Mouse (Mus musculus): ENCODE measurements at regions not wholly inside any gene's neighbourhood (a gene's known extent, or its start where the extent isn't known, plus 50 kb on each side); places are given as distances from the start of the nearest gene placed in this dataset.

DNA sequence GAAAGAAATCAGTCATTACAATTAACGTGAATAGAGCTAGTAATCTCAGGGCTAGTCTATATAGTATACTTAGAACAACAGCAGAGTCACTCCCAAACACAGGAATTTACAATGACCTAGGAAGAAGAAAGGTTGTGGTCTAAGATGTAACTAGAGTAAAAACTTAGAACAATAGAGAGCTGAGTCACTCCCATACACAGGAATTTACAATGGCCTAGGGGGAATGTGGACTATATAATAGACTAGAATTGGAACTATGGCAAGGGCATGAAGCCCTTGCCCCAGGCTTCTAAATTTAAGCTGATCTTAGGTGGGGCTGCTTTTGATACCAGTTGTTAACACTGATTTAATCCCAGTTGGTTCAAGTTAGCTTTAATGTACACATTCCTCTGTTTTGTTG lies 1956.9 kb upstream of the Cdh20 start:
- H3K4me2 ChIP-seq (ENCODE audit: low read length), result no peak overlapping the region
- no peaks in the 10 kb centered on the region for H3K4me1 ChIP-seq (ENCODE audit: control insufficient read depth, insufficient read depth, low read length)
- H3K36me3 ChIP-seq (ENCODE audit: control insufficient read depth, insufficient read depth, low read length), result no peaks in the 10 kb centered on the region
- 73% methylated on average over 1 of the region's 1 CpGs for WGBS
- no peak overlapping the region for H3K27ac ChIP-seq (replicated peaks; ENCODE audit: low read depth, low read length)
- DNase-seq (no peak), ATAC-seq (ENCODE audit: low FRiP score, low TSS enrichment) (no peak)
- no peak overlapping the region for H3K4me3 ChIP-seq (replicated peaks; ENCODE audit: low read depth, low read length)
- no peaks in the 10 kb centered on the region for H3K27me3 ChIP-seq (ENCODE audit: control insufficient read depth, insufficient read depth, low read length)
- no peak overlapping the region for H3K9ac ChIP-seq (replicated peaks; ENCODE audit: low read length)
- no peaks in the 10 kb centered on the region for H3K9me3 ChIP-seq (ENCODE audit: control insufficient read depth, low read length)

GRCm38 (mm10) chr1:102825056-102825455 lies 1943.3 kb upstream of the Cdh20 start:
- no peaks in the 10 kb centered on the region for H3K4me1 ChIP-seq (ENCODE audit: control insufficient read depth, insufficient read depth, low read length)
- H3K9me3 ChIP-seq (ENCODE audit: control insufficient read depth, low read length), result no peaks in the 10 kb centered on the region
- WGBS, result 25% methylated on average over 9 of the region's 9 CpGs
- H3K36me3 ChIP-seq (ENCODE audit: control insufficient read depth, insufficient read depth, low read length), result no peaks in the 10 kb centered on the region
- H3K27me3 ChIP-seq (ENCODE audit: control insufficient read depth, insufficient read depth, low read length), result no peaks in the 10 kb centered on the region
- no peak overlapping the region for H3K9ac ChIP-seq (replicated peaks; ENCODE audit: low read length)
- no peak overlapping the region for H3K4me2 ChIP-seq (ENCODE audit: low read length)
- DNase-seq (peak; percentile 2), ATAC-seq (ENCODE audit: low FRiP score, low TSS enrichment) (no peak)
- no peak overlapping the region for H3K4me3 ChIP-seq (replicated peaks; ENCODE audit: low read depth, low read length)
- H3K27ac ChIP-seq (replicated peaks; ENCODE audit: low read depth, low read length), result no peak overlapping the region

DNA sequence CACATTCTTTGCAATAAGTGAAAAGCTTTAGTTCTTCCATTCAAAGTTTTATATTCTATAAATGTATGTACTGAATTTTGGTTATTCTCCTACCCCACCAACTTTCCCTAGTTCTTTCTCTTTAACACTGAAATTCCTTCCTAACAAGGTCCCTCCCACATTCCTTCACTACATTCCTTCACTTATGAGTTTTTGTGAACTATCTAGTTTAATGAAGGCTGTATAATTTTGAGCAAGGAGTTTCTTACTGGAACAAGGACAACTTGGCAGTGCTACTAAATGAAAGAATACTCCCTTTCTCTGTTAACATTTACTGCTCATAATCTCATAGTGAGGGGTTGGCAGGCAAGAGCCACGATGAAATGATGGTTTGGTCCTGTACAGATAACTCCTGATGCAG lies 1905.9 kb upstream of the Cdh20 start:
- WGBS, result 72% methylated on average over 1 of the region's 1 CpGs
- ATAC-seq (ENCODE audit: low FRiP score, low TSS enrichment), result no peak

GRCm38 (mm10) chr1:102879109-102879508 lies 1889.2 kb upstream of the Cdh20 start:
- no peaks in the 10 kb centered on the region for H3K27me3 ChIP-seq (ENCODE audit: control insufficient read depth, insufficient read depth, low read length)
- no peak overlapping the region for H3K4me3 ChIP-seq (replicated peaks; ENCODE audit: low read depth, low read length)
- no peak overlapping the region for H3K4me2 ChIP-seq (ENCODE audit: low read length)
- no peak for ATAC-seq (ENCODE audit: low FRiP score, low TSS enrichment)
- H3K36me3 ChIP-seq (ENCODE audit: control insufficient read depth, insufficient read depth, low read length), result no peaks in the 10 kb centered on the region
- H3K9ac ChIP-seq (replicated peaks; ENCODE audit: low read length), result no peak overlapping the region
- 92% methylated on average over 10 of the region's 10 CpGs for WGBS
- H3K4me1 ChIP-seq (ENCODE audit: control insufficient read depth, insufficient read depth, low read length), result no peaks in the 10 kb centered on the region
- H3K9me3 ChIP-seq (ENCODE audit: control insufficient read depth, low read length), result no peaks in the 10 kb centered on the region
- H3K27ac ChIP-seq (replicated peaks; ENCODE audit: low read depth, low read length), result no peak overlapping the region
- DNase-seq, result no peak

More for the DNA sequence above, 1905.9 kb upstream of the Cdh20 start:
- Histone ChIP-seq H3K27ac (replicated peaks; ENCODE audit: low read depth, low read length) (no peak overlapping the region), H3K9ac (replicated peaks; ENCODE audit: low read length) (no peak overlapping the region), H3K27me3 (ENCODE audit: control insufficient read depth, insufficient read depth, low read length) (no peaks in the 10 kb centered on the region), H3K9me3 (ENCODE audit: control insufficient read depth, low read length) (no peaks in the 10 kb centered on the region), H3K4me3 (replicated peaks; ENCODE audit: low read depth, low read length) (no peak overlapping the region), H3K4me2 (ENCODE audit: low read length) (no peak overlapping the region), H3K4me1 (ENCODE audit: control insufficient read depth, insufficient read depth, low read length) (no peaks in the 10 kb centered on the region), H3K36me3 (ENCODE audit: control insufficient read depth, insufficient read depth, low read length) (no peaks in the 10 kb centered on the region)
- DNase-seq, result no peak

DNA sequence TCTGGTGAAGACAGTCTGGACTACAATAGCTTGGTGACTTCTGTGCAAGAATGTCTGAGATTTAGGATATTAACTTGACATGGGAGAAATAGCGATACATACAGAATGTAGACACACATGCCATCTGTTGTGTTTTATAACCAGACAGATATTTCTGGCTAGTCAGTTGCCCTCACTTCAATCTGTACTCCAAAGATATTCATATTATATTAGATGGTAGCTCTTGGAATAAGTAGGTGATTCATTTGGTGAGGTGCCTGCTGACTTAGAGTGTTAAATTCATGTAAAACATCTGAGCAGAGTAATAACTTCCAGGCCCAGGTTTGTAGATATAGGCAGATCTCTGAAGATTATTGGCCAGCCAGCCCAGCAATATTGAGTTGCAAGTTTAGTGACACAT lies 1869.2 kb upstream of the Cdh20 start:
- Histone ChIP-seq H3K9ac (replicated peaks; ENCODE audit: low read length) (no peak overlapping the region), H3K36me3 (ENCODE audit: control insufficient read depth, insufficient read depth, low read length) (no peaks in the 10 kb centered on the region), H3K4me3 (replicated peaks; ENCODE audit: low read depth, low read length) (no peak overlapping the region), H3K27ac (replicated peaks; ENCODE audit: low read depth, low read length) (no peak overlapping the region), H3K4me1 (ENCODE audit: control insufficient read depth, insufficient read depth, low read length) (no peaks in the 10 kb centered on the region), H3K4me2 (ENCODE audit: low read length) (no peak overlapping the region), H3K27me3 (ENCODE audit: control insufficient read depth, insufficient read depth, low read length) (no peaks in the 10 kb centered on the region), H3K9me3 (ENCODE audit: control insufficient read depth, low read length) (no peaks in the 10 kb centered on the region)
- DNase-seq (no peak), ATAC-seq (ENCODE audit: low FRiP score, low TSS enrichment) (no peak)
- WGBS, result 98% methylated on average over 1 of the region's 1 CpGs

DNA sequence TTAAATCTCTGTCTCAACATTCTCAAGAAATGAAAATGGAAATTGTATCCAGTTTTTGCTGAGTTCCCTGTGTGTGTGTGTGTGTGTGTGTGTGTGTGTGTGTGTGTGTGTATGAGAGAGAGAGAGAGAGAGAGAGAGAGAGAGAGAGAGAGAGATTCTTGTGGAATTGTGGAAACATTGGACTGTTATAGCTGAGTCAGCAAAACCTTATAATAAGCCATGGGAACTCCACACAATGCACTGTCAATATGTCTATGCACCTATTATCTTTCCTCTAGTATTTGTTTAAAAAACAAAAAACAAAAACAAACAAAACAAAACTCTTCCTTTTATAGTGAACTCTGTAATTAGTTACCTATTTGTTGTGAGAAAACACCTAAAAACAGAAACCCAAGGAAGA lies 1845.2 kb upstream of the Cdh20 start:
- H3K9me3 ChIP-seq (ENCODE audit: control insufficient read depth, low read length), result no peaks in the 10 kb centered on the region
- no peak for ATAC-seq (ENCODE audit: low FRiP score, low TSS enrichment)

More for the DNA sequence above, 1845.2 kb upstream of the Cdh20 start:
- no peak overlapping the region for H3K9ac ChIP-seq (replicated peaks; ENCODE audit: low read length)
- no peaks in the 10 kb centered on the region for H3K4me1 ChIP-seq (ENCODE audit: control insufficient read depth, insufficient read depth, low read length)
- no peaks in the 10 kb centered on the region for H3K36me3 ChIP-seq (ENCODE audit: control insufficient read depth, insufficient read depth, low read length)
- no peaks in the 10 kb centered on the region for H3K27me3 ChIP-seq (ENCODE audit: control insufficient read depth, insufficient read depth, low read length)
- no peak overlapping the region for H3K4me2 ChIP-seq (ENCODE audit: low read length)
- H3K4me3 ChIP-seq (replicated peaks; ENCODE audit: low read depth, low read length), result no peak overlapping the region
- no peak for DNase-seq
- H3K27ac ChIP-seq (replicated peaks; ENCODE audit: low read depth, low read length), result no peak overlapping the region

Data from midbrain, embryonic 14.5 days (tissue).